Mouse (Mus musculus): ENCODE measurements around the gene Fgd2.
"Not testable (repeated sequence)": the region's sequence is repeated elsewhere in the genome, so short reads cannot be mapped to it uniquely, and the experiment has no call there.

Fgd2 gene

DNA sequence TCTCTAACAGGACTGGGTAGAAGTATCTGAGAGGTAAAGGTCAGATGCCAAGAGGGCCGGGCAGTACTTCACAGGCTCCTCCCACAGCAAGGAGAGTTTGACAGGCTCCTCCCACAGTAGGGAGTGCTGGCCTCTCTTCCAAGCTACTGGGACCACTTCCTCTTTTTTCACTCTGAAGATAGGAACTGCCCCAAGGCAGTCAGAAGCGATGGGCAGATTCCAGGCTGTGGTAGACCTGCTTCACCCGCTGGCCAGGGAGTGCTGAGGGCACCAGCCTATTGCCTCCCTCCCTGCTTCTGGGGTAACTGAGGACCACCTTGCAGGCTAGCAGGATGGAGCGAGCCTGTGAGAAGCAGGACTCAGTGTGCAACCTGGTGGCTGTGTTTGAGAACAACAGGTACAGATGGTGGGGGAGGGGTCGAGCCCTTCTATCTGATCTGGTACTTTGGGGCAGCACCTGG lies at the start of gene Fgd2:
Fgd2 (plus strand) TSS at position 154 of the 461 bp plus-strand sequence.
- no peak for DNase-seq (ENCODE audit: low read depth in 2 of 2, low spot score in 2 of 2)

GRCm38 (mm10) chr17:29311602-29312001 lies 49.1 kb upstream of the Fgd2 start:
- DNase-seq (ENCODE audit: low read depth in 2 of 2, low spot score in 2 of 2) = no peak

DNA sequence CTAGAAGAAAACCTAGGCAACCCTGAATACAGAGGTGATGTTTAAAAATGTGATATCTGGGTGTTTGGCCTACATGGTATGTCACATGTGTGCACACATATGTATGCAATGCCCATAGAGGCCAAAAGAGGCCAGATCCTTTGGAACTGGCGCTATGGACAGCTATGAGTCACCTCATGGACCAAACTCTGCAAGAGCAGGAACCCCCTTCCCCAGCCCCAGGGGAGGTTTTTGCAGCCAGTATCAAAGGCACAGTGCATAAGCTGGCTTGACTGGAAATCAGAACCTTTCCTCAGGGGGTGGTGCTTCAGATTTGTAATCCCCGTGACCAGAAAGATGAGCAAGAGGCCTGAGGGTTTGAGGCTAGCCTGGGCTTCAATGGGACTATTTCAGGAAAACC lies 48.6 kb upstream of the Fgd2 start:
- no peak for DNase-seq (ENCODE audit: low read depth in 2 of 2, low spot score in 2 of 2)

GRCm38 (mm10) chr17:29313300-29313699 lies 47.4 kb upstream of the Fgd2 start:
- DNase-seq (ENCODE audit: low read depth in 2 of 2, low spot score in 2 of 2) = no peak

- DNase-seq (ENCODE audit: low read depth in 2 of 2, low spot score in 2 of 2) = no peak
Observed at GRCm38 (mm10) chr17:29315672-29316465, 44.8 kb upstream of the Fgd2 start.

DNA sequence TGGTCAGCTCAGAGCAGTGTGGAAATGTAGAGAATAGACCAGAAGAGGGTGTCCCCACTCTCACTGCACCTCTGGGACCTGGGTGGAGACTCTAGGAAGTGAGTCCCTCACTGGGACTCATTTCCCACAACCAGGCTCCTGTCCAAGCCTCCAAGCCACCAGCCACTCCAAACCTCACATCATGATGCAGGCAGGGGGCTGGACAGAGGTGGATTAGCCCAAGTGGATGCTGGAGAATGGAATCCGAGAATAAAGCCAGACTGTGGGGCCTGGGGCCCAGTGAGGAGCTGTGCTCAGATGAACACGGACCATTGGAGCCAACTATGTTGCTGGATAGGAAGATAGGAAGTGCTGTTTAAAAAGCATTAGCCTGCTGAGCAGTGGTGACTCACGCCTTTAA lies 43.8 kb upstream of the Fgd2 start:
- no peak for DNase-seq (ENCODE audit: low read depth in 2 of 2, low spot score in 2 of 2)

DNA sequence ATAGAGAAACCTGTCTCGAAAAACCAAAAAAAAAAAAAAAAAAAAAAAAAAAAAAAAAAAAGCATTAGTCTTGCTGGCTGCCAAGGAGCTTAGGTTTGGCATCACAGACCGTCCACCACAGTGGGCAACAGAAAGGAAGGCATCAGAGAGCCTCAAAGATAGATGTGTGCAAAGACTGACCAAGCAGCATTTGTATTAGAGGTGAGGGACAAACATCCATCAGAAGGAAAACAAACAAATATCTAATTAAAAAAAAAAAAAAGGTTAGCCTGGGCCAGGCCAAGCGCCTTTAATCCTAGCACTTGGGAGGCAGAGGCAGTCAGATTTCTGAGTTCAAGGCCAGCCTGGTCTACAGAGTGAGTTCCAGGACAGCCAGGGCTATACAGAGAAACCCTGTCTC lies 43.3 kb upstream of the Fgd2 start, which contains the start of gene Pi16:
Pi16 (plus strand) TSS at position 301 of the 400 bp plus-strand sequence.
- DNase-seq (ENCODE audit: low read depth in 2 of 2, low spot score in 2 of 2) = not testable (repeated sequence)

GRCm38 (mm10) chr17:29318731-29319250 lies 41.9 kb upstream of the Fgd2 start:
- no peak for DNase-seq (ENCODE audit: low read depth in 2 of 2, low spot score in 2 of 2)

GRCm38 (mm10) chr17:29319476-29319875 lies 41.2 kb upstream of the Fgd2 start:
- DNase-seq (ENCODE audit: low read depth in 2 of 2, low spot score in 2 of 2) = no peak

GRCm38 (mm10) chr17:29319881-29320639 lies 40.7 kb upstream of the Fgd2 start:
- DNase-seq (ENCODE audit: low read depth in 2 of 2, low spot score in 2 of 2) = no peak

DNA sequence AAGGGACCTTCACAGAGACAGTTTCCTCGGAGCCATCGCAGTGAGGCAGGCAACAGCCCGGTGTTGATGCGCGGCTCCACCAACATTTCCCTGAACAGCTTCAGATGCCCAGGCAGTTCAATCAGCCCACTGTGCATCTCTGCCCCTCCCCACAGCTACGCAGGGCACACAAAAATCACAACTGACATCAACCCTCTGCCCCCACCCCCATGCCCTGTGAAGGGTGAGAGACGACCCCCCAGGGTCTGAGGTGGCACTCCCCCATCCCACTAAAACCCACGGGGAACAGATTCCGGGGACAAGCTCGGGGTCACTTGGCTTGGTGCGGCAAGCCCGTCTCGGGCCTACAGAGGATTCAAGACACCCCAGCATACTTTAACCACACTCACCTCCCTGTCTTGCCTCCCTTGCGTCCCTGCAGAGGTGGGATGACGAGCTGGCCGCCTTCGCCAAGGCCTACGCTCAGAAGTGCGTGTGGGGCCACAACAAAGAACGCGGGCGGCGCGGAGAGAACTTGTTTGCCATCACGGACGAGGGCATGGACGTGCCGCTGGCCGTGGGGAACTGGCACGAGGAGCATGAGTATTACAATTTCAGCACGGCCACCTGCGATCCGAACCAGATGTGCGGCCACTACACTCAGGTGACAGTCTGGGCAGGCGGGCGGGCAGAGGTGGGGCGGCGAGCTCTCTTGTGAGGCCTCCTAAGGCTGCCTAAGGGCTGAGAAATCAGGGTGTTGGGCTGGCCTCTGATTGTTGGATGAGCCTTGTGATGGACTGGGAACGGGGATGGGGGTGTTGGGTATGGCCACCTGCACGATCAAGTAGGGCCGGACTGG lies 38.7 kb upstream of the Fgd2 start:
- DNase-seq (ENCODE audit: low read depth in 2 of 2, low spot score in 2 of 2) = no peak

DNA sequence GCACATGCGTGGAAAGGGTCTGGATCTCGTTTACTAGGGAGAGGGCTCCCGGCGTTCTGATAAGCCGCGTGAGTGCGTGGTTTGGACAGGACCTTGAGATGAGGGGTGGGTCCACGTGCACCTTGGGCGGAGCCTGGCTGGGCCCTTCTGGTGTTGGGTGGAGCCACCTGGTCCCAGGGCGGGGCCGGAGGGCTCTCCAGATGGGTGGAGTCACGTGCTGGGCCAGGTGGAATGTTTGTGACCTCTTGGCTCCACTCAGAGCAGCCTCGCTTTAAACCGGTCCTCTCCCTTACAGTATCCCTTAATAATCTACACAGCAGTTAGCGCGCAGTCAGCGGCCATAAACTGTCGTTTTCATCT lies 38.1 kb upstream of the Fgd2 start:
- DNase-seq (ENCODE audit: low read depth in 2 of 2, low spot score in 2 of 2) = no peak

GRCm38 (mm10) chr17:29323625-29324024 lies 37.1 kb upstream of the Fgd2 start:
- no peak for DNase-seq (ENCODE audit: low read depth in 2 of 2, low spot score in 2 of 2)

DNA sequence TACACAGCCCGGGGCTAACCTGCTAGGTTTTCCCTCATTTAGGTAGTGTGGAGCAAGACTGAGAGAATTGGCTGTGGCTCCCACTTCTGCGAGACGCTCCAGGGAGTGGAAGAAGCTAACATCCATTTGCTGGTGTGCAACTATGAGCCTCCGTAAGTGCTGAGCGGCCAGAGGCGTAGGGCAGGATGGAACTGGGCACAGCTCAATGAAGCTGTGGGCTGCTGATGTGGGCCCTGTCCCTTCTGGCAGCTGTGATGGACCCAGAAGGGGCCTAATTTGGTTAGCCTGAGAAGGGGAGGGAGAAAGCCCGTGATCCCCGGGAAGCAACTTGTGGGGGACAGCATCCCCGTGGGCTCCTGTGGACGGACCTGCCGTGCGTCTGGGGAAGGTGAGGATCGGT lies 34.9 kb upstream of the Fgd2 start:
- DNase-seq (ENCODE audit: low read depth in 2 of 2, low spot score in 2 of 2) = no peak

GRCm38 (mm10) chr17:29326531-29327529 lies 33.9 kb upstream of the Fgd2 start:
- no peak for DNase-seq (ENCODE audit: low read depth in 2 of 2, low spot score in 2 of 2)

DNA sequence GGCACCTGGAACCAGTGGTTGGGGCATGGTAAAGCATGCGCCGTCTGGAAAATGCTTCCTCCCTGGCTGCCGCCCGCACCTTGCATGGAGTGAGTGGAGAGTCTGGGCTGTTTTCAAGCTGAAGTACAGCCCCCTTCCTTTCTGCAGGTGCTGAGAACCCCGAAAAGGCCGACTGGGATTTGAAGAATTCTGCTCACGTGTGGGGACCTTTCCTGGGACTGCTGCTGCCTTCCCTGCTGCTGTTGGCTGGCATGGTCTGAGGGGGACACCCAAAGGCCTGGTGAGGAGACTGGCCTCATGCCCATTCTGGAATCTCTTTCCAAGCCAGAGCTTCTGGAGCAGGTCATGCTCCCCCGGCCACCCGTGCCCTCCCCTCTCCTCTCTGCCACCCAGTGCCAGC lies 33.0 kb upstream of the Fgd2 start:
- no peak for DNase-seq (ENCODE audit: low read depth in 2 of 2, low spot score in 2 of 2)

DNA sequence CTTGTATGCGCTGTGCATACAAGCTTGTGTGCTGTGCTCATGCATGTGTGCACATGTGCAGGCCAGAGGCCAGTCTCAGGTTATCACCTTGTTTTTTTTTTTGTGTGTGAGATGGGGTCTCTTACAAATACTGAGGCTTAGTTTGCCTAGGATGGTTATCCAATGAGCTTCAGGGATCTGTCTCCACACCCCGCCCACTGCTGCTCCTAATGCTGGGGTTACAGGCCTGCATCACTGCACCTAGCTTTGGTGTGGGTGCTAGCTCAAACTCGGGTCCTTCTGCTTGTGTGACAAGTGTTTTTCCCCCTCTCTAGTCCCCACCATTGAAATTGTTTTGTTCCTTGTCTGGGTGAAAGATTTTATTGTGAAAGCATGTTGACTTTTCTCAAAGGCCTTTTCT lies 30.5 kb upstream of the Fgd2 start:
- DNase-seq (ENCODE audit: low read depth in 2 of 2, low spot score in 2 of 2) = no peak

- DNase-seq (ENCODE audit: low read depth in 2 of 2, low spot score in 2 of 2) = no peak
Observed at GRCm38 (mm10) chr17:29330671-29331410, 29.9 kb upstream of the Fgd2 start.

DNA sequence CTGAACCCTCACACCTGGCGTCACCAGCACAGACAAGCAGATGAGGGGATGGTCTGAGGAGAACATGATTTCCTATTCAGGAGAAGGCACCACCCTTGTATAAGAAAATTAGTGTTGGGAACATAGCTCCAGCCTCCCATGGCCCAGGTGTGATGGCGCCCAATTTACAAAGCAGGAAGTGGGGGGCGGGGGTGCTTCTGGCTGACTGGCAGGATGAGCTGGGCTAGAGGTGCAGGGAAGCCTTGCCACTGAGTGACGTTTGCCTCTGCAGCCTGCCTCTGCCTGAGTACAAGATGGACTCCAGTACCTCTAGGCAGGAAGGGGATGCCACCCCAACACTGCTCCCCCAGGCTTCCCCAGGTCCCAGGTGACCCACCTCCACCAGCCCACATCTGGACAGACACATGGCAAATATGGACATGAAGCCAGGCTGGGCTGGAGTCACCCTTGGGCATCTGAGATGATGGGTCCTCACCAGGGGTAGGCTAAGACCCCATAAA lies 28.5 kb upstream of the Fgd2 start:
- DNase-seq (ENCODE audit: low read depth in 2 of 2, low spot score in 2 of 2) = no peak
